Mouse (Mus musculus): ENCODE data around the gene Cinp.

DNA sequence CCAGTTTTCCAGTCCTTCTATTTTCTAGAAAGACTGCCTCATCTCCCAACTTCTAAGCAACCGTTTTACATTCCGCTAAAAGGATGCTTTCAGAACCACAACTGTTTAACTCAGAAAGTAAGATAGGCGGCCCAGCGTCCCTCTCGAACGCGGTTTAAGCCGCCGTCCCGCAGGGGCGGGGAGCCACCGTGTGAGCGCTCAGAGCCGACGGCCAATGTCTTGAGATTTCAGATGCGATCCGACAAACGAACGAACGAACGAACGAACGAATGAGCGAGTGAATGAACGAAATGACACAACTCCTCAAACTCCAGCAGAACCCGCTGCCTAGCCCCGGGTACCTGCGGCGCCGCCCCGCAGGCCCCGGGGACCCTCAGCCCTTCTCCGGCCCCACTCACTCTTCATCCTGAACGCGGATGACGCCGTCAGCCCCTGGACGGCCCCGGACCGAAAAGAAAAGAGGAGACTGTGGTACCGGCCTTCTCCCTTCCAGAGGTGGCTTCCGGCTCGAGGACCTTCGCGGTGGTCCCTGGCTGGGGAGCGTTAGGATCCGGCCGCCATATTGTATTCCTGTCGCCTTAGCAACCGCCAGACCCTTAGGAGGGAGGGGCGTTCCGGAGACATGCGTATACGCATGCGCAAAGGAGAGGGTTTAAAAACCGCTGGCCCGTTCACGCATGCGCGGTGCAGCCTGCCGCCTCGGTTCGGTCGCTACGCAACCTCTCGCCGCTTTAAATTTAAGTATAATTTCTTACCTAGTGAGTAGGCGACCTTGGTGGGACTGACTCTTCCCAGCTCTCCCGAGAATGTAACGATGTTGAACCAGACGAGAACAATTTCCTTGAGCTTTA, 48.4 kb downstream of the Cinp start, which contains the start of gene Mok:
- TF ChIP-seq CTCF (IDR thresholded peaks at IDR 0.05; ENCODE audit: low read depth, low read length): no peak
- no peak for TF ChIP-seq POLR2A (IDR thresholded peaks at IDR 0.05; ENCODE audit: insufficient read depth, low read length)

Measured in ES-Bruce4 (cell line).